Mouse (Mus musculus): ENCODE data around the gene Col4a2.

Col4a2 gene

DNA sequence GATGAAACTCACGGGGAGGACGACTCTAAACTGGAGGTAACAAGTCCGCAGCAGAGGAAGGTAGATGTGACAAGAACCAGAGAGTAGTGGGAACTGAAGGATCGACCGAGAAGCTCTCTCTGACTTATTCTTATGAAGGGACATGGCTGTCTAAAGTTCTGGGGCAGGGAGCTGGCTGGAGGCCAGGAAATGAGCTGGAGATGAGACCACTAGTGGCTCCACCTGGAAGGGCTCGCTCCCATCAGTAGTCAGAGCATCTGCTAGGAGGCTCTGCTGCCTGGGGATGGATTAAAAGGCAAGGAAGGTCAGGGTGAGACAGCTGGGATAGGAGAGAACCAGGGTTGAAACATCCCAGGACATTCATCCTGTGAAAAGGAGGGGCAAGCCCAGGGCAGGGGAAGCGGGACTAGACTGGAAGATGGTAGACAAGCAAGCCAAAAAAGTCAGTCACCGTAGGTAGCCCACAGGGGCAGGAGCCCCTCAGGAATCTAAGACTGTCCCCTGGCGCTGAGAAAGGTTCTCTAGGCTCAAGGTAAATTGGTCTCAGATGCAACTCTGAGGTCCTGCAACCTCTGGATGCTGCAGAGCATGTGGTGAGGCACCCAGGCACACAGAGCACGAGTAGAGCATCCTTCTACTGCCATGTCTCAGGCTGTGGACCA lies 16.2 kb upstream of the Col4a2 start:
- no peak for DNase-seq (ENCODE audit: low spot score)

DNA sequence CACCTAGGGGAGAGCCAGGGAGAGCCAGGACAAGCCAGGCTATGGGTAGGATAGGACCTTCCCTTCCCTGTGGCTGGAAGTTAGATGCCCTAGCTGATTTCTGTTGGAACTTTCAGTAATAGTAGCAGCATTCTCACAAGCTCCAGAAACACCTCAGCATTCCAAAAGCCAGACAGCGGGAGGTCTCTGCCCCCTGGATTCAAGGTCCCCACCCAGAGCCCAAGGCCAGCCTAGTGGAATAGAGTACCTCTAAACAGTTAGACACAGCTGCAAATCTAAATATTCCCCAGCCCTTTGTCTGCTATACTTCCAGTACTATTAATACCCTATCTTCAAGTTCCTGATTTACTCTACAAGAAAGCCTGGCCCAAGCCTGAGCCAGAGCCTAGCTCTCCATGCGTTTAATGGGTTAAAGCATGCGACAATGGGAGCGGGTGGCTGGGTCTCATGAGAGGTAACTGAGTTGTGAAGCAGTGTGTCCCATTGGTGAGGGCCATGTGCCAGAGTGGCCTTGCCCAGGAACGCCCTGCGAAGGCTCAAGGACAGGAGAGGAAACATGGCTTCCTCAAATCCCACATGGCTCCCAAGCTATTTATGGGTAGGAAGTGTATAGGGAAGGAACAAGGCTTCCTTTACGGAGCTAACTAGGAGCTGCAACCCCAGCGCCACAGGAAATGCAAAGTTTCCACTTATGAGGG lies 15.3 kb upstream of the Col4a2 start:
- peak; percentile 62 for DNase-seq (ENCODE audit: low spot score)

DNA sequence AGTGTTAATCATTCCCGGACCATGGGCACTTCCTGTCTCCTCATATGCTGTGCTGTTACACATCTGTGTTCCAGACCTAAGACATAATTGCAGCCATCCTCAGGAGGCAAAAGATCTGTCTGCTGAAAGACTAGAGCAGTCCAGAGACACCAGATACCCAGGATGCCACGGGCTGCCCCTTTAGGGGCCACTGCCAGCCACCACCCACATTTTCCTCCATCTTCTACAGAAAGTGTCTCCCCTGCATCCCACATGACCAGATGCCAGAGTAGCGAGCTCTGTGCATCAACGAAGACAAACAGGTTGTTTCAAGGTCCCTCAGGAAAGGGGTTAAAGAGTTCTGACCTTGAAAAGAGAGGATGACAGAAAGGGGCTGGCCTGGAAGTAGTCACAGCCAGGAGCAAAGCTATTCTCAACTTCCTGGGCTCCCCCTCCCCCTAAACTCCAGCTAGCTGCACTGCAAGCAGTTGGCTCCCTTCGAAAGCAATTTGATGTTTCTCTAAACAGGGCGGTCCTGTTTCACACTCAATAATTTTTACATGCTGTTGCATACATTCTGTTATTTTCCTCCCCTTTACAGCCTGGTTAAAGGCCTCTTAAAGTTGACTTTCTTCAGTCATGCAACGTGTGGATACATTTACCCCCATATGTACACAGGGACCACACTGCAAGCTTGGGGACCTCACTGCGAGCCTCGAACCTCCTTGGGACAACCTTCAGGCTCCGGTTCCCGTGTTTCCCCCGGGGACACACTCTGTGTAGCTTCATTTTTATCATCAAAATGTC lies 13.9 kb upstream of the Col4a2 start:
- no peak for DNase-seq (ENCODE audit: low spot score)

DNA sequence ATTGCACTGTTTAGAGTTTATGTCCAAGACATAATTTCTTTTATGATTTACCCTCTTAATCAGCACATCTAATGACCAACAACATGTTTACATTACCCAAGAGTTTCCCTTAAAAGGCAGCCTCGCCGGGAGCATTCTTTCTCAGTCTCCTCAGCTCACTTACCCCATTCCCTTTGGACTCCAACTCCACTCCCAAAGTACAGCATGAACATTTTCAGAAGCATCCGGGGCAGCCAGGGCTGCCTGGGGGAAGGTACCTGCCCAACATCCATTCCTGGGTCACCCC lies 13.3 kb upstream of the Col4a2 start:
- no peak for DNase-seq (ENCODE audit: low spot score)

DNA sequence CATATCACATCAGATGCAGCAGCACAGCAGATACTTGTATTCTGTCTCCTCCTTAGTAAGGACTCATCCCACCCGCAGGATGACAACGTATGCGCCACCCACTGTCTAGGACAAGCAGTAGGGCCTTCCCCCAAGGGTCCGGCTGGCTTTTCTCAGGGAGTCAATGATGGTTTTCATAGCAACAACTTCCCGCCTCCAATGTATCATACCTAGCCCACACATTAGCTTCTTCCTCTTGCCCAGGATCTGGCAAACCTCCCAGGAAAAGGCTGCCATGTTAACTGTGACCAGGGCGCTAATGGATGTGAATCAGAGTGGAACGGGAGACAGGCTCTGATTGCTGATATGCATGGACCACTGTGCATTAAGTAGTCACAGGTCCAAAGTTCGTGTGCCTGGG lies 12.2 kb upstream of the Col4a2 start:
- DNase-seq (ENCODE audit: low spot score): no peak

DNA sequence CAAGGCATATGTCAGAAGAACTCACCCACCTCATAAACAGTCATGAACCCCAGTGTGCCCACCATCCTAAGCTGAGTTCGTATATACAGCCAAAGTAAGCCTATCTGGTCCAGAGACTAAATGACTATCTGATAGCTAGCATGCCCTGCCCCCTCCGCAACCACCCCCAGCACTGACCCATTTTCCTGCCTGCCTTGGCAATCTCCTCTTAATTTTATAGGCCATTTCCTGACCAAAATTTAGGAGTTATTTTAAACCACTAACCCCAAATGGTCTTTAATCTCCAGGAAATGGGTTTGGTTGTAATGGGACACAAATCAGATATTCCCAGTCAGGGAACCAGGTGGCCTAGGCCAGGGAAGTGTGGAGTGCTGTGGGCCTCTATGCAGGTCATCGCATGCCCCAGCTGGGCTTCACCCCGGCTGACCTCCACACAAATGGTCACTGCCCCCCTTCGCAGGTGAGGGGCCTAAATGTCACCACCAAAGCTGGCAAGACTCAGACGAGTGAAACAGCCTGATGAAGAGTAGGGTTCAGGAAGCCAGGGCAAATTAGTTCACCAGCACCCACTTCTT lies 8.5 kb upstream of the Col4a2 start:
- no peak for DNase-seq (ENCODE audit: low spot score)

DNA sequence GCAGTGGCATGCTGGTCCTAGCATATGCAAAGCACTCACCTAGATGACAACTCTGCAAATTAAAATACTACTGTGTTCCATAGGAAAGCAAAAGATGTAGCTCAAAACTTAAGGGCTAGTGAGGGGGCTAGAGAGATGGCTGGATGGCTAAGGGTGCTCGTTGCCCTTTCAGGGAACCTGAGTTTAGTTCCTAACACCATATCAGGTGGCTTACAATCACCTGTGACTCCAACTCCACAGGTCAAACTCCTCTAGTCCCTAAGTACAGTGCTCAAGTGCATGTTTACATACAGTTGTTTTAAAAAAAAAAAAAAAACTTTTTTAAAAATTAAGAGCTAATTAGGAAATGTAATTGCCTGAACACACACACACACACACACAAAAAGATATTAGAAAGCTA lies 7.1 kb upstream of the Col4a2 start:
- DNase-seq (ENCODE audit: low spot score): no peak

DNA sequence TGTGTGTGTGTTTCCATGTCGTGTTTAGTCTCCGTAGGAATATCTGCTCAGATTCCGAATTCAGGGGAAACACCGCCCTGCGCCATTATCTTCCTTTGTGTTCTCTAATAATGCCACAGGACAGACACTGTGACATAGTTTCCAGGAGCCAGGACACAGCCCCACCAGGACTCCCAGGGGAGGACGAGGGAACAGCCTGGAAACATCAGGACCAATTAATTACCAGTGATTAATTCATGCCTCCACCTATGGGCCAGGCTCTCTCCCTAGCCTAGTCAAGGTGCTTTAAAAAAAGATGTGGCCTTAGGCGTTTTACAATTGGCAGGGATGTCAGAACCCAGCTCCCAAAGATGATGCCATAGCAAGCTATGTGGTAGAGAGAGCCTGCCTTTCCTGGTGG lies 5.2 kb upstream of the Col4a2 start:
- DNase-seq (ENCODE audit: low spot score): no peak

DNA sequence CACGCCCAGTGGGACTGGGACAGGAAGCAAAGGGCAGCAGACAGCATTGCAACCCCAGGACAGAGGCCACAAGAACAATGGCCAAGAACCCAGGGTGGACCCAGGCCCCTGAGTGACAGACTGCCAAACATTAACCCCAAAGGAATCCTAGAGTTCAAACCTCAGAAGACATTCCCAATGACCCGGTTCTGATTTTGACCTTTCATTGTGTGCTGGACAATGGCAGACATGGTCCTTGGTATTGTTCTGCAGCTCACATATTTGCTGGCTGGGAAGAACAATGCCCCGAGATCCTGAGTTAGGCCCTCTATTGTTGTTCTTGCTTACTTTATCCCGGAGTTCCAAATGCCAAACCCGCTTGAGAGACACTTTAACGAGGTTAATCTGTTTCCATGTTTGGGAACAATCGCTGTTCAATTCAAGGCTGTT lies 4.0 kb upstream of the Col4a2 start:
- DNase-seq (ENCODE audit: low spot score): no peak

DNA sequence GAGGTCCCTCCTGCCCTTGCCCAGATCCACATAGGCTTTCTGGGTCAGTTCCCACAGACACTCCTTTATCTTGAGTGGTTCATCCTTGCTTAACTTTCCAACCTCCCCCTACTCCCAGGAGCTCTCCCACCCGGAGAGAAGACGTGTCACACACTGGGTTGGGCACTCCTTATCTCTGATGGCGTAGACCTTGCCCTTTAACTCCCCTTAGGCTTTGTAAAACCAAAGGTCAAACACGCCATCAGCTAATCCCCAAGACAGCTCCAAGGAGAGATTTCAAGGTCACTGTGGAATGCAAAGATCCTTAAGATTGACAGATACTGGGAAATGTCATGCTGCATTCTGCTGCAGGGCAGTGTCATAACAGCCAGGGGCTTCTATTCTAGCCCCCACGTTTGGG lies 3.4 kb upstream of the Col4a2 start:
- DNase-seq (ENCODE audit: low spot score): no peak

DNA sequence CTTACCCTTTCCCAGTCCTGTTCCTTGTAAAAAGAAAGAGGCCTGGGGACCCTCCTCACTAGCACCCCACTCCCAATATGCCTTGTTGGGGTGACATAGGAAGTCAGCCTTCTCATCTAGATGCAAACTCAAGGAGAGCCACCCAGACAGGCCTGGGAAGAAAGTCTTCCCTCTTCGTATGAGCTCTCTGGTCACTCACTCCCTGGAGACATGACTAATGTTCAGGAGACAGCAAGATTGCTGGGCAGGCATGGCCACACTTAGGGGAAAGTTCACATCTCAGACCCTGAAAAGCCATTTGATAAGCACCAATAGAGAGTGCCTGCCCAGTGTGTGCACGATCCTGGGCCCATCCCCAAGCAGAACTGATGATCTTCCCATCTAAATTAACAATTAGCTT lies 2.6 kb upstream of the Col4a2 start:
- no peak for DNase-seq (ENCODE audit: low spot score)

DNA sequence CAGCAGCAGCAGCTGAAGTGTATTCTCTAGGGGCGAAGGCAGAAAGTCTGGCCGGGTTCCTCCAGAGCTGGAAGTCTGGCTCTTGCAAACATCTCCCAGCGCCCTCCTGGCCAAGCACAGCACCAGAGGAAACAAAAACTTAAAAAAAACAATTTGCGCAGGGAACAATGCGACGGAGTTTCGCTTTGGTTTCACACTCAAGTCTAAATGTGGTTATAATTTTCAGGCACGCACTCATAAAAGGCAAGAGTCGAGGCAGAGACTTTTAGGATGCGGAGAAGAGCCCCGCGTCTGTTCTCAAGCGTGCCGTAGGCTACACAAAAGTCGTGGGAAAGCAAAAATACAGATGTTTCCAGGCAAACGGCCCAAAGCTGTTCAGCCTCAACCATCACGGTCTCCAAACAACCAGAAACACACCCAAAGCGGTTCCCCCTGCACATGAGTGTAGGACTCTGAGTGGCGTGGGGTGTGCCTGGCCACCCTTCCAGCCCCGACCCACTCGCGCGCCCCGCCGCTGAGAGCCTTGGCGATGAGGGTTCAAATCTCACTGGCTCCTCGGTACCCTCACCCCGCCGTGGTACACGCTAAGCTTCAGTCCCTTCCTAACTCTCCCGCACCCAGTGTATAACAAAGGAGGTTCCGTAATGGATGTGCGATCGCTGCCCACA lies 790 bp upstream of the Col4a2 start:
- peak; percentile 53 for DNase-seq (ENCODE audit: low spot score)

DNA sequence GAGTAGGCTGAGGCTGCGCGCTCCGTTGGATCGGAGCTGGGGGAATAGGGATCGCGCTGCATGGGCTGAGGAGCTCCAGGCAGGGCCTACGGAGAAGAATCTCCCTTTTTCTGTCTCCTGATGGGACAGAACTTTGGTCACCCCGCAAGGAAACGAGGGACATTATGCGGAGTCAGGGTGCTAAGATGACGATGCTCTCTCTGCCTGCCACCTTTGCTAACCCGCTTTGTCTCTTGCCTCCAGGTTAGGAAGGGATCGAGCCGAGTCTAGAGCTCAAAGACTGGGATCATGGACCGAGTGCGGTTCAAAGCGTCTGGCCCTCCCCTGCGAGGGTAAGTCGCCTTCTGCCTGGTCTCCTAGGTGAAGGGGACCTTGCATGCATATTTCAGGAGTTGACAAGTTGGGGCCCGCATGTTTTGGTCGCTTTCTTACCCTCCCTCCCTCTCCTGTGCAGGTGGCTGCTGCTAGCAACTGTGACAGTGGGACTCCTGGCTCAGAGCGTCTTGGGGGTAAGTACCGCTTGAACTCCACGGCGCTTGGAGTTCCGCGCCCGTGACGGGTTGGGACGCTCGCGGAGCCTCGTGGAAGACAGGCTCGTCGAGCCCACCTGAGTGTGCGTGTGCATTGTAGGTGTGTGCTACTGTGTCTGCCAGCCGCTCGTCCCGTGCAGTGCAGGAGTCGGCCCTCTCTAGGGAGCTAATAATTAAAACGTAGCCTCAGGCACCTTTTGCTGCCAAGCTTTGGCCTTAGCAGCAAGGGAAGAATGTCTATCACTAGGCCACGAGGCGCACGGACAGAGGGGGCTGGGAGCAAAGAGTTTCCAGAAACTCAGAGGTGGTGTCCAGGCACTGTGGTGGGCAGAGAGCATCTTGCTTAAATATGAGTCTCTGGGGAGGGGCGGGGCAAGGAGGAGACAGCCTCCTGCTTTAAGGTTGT lies 839 bp downstream of the Col4a2 start:
- peak; percentile 51 for DNase-seq (ENCODE audit: low spot score)

DNA sequence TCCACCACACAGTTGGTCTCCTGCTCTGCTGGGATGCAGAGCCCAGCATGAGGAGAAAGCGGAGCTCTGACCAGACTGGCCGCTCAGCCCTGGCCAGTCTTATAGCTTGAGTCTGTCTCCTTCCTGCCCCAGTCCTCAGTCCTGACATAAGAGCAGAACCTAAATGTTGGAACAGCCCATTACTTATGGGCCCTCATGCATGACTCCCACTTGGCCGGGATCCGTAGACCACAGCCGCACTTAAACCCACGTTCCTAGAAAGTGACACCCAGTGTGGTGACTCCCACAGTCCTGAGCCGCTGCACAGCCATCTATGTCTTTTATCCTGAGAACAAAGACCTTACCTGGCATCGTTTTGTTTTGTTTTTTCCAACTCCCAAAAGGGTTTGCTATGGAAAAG lies 2.0 kb downstream of the Col4a2 start:
- DNase-seq (ENCODE audit: low spot score): no peak

DNA sequence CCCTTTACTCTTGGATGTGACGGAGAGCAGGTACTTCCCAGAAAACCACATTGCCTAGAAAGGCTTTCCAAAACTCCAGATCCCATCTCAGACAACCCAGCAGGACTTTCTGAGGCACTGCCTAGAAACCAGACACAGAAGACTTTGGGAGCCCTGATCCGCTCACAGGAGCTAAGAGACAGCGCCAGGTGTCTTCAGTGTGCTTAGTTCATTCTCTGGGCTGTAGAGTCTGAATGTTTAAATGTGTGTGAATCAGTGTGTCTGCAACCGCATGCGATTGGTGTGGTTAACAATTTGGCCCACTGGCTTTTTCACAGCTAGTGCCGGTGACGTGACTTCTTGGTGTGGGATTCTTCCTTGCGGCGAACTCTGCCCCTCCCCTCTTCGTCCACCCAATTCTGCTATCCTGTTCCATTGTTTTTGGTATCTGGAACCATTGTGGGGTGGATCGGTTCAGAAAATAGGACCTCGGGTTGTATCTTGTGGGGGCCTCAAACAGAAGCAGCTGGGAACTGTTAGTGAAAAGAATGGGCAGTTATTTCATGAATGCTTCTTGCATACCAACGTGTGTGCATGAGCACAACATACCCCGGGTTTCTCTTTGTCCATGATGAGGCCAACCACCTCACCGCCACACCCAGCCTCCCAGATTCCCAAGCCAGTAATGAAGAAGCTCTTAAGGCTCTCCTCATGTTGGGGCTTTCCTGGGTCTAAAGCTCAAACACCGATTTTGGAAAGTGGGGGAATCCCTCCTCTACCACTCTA lies 2.8 kb downstream of the Col4a2 start:
- DNase-seq (ENCODE audit: low spot score): no peak

DNA sequence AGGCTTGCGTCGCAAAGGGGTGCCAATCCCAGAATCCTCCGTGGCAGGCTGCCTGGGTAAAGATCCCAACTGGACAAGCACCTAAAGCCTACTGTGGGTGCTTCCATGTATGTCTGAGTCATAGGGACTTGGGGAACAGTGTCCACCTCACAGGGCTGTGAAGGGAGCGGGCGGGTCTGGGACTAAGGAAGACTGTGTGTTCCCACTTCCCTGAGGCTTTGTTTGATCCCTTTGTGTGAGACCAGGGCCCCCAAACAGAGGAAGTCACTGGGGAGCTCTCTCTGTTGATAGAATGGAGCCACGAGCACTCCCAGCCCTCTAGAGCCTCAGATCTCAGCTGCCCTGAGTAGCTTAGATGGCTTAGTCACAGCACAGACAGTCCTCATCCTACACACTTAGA lies 3.5 kb downstream of the Col4a2 start:
- DNase-seq (ENCODE audit: low spot score): peak; percentile 60

DNA sequence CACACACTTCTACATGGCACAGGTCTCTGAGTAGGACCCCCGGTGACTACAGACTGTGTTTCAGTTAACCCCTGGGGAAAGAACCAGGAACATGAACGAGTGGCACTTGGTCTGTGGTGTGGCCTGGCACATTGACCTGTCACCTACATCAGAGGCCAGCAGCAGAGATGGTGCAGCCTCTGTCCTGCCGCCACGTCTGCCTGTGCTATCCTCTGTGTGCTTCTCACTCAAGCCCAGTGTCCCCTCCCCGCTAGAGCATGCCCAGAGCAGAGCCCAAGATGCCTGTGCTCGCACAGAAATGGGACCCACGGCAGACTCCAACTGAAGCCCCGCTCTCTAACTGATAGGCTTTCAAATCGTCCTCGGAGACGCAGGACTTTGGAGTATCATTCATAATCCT lies 6.8 kb downstream of the Col4a2 start:
- no peak for DNase-seq (ENCODE audit: low spot score)

DNA sequence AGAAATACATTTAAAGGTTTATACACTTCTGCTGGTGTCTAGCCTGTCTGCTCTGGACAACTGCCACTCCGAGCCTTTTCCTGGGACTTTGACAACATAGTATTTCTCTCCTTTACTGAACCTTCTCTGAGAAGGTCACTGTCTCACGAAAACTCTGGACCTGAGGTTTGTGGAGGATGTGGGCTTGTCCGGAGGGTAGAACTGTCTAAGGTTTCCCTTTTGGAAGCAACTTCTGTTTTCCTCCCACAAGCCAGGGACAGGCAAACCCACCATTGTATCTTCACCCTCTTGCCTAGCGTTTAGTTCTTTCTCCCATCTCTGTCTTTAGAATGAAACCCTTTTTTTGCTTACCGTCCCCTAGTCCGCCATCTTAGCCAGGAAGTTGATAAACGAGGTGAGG lies 9.2 kb downstream of the Col4a2 start:
- no peak for DNase-seq (ENCODE audit: low spot score)

DNA sequence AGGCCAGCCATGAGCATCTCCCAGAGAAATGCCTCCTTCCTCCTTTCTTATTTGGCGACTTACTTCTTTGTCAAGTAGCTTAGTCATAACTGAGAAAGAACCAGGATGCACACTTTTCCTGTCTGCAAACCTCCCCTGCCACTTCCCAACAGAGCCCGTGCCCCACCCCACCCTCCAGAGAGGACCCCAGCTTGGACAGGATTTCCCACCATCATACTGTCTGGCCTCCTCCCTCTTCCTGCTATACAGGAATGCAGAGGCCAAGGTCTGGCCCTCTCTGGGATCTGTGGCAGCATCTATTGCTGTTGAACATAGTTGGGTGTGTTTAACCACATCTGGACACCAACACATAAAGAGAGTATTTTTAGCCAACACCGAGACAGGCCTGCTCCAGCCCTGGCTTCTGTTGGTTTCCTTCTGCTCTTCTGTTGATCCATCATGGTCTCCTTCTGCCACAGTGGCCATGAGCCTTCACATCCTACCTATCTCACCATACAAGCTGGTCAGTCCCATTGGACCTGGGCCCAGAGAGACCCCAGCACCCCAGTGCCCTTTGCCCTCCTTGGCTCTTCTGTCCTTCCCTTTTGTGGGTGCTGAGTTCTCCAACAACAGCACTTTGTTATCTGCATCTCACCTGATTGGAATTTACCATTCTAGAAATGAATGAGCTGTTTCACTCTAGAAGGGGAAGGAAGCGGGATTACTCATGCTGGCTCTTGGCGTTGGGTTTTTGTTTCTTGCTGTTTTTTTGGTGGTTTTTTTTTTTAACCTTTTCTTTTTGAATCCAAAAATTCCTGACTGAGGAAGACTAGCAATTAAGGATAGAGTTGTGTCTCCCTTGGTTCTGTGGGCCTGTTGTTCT lies 10.3 kb downstream of the Col4a2 start:
- peak; percentile 50 for DNase-seq (ENCODE audit: low spot score)

DNA sequence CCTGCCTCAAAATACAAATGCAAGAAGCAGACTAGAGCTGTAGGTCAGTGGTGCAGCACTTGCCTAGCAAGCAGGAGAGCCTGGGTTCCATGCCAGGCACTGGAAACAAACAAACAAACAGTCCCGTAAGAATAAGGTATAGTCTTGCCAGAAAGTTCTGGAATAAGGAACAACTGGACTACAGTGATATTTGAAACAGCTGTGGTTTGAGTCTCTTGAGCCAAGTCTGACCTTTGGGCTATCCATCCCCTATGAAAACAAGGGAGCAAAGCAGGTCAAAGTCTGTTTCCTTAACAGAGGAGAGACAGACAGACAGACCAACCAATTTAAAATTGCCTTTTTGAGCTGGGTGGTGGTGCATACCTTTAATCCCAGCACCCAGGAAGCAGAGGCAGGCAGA lies 11.1 kb downstream of the Col4a2 start:
- no peak for DNase-seq (ENCODE audit: low spot score)

All from lung, postnatal 25 days (tissue).